Mouse (Mus musculus): ENCODE data around the gene Ptpra.
A peak's percentile ranks its signal among the peaks of the same experiment; 100 is the strongest.
"Not testable (repeated sequence)": the region's sequence is repeated elsewhere in the genome, so short reads cannot be mapped to it uniquely, and the experiment has no call there.

The Ptpra gene

DNA sequence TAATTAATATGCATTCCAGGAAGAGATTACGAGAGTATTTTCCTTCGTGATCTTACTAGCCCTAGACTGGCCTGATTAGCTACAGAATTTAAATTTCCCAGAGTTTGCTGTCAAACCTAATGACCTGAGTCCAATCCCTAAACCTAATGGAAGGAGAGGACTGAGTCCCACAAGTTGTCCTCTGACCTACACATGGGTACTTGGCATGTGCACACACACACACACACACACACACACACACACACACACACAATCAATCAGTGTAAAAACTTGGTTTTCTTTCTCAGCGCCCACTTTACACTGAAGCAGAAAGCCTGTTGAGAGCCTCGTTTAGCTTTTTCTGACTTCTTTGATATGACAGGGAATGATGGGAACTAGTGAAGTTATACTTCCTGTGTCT is 41.1 kb downstream of the Ptpra start:
- DNase-seq: no peak

DNA sequence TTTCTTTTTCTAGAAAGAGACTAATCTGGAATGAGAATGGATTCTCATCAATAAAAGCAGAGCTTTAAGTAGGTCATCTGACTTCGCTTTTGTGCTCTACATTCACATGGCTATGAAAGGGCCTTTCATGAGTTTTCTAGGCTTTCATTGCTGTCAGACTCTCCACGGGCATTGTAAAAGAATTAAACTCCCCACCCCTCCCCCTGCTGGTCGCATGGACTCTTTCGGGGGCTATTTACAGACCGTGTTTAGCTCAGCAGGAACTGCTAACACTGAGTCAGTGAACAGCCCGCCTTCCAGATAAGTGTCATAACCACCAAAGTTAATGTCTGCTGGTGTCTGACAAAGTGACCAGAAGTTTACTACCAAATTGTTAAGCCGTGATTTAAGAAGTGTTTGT is 41.5 kb downstream of the Ptpra start:
- peak; percentile 30 for DNase-seq

DNA sequence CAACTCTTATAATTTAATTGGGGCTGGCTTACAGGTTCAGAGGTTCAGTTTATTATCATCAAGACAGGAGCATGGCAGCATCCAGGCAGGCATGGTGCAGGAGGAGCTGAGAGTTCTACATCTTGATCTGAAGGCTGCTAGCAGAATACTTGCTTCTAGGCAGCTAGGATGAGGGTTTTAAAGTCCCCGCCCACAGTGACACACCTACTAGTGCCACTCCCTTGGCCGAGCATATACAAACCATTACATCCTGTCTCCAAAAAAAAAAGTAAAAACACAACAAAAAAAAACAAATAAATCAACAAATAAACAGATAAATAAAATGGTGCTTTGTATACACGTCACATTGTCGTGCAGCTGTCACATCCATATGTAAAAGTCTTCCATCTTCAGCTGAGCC is 45.0 kb downstream of the Ptpra start:
- not testable (repeated sequence) for DNase-seq

DNA sequence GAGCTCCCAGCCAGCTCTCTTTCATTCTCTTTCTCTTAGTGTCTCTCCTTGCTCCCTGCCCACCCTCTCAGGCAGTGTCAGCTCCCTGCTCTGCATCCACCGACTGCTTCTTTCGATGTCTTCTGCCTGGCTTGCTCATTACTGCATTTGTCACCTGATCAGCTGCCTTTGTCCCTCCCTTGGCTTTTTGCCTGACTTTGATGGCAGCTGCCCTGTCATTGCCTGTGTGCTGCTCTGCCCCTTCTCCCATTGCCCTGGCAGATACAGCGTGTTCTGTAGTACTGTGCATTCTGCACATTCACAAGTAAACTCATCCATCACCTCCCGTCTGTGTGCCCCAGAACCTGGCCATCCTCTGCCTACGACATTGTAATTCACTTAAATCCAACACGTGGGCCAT is 46.0 kb downstream of the Ptpra start:
- no peak for DNase-seq

DNA sequence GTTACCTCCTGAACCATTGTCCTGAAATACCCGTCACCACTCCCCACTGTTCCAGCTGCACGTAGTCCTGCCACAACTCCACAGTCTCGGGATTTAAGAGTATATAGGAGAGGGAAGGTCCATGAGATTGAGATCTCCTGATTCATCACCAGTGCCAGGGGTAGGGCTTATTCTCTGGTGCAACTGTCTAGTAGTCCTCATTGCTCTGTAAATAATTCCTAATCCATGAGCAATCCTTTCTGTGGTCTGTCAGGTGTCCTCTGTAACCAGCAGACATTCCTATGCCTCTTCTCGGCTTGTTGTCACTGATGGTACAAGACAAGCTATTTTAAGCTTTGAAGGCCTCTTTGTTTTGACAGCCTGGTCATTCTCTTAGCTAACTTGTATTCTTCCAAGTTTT is 46.9 kb downstream of the Ptpra start:
- no peak for DNase-seq

DNA sequence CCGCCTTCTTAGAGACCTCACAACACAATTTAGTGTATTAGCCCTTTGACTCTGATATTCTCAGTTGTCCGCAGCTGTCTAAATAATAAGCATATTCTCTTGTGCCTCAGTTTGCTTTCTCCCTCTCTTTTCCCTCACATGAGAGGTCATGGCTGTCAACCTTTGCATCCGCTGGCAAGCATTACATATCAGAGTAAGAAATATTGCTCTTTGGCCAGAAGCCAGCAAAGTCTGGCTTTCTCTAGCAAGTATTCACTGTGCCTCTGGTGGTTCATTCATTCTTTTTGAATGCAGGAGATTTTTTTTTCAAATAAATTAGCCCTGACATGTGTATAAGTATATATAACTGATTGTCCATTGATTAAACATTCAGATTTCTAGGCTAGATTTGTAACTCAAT is 49.5 kb downstream of the Ptpra start:
- DNase-seq: no peak

DNA sequence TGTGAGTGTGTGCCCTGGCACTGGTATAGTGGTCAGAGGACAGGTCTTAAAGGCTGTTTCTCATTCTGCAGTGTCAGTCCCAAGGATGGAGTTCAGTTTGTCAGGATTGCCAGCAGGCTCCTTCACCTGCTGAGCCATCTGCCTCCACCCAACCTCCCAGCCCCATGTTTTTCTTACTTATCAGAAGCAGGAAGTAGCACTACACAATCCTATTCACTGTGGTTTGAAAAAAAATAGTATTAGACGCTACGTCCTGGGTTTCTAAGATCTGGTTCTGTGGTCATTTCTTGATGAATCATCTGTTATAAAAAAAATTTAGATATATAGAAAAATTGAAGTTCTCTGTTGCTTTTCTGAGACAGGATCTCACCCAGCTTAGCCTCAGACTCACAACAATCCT is 51.5 kb downstream of the Ptpra start:
- DNase-seq: no peak

DNA sequence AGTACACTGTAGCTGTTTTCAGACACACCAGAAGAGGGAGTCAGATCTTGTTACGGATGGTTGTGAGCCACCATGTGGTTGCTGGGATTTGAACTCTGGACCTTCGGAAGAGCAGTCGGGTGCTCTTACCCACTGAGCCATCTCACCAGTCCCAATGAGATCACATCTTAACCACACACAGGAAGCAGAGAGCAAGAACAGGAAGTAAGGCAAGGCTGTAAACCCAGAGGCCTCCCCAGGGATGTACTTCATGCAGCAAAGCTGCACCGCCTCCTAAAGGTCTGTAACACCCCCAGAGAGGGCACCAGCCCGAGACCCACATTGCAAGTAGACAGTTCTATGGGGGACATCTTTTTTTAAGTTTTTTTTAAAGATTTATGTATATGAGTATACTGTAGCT is 61.5 kb downstream of the Ptpra start:
- DNase-seq: not testable (repeated sequence)

DNA sequence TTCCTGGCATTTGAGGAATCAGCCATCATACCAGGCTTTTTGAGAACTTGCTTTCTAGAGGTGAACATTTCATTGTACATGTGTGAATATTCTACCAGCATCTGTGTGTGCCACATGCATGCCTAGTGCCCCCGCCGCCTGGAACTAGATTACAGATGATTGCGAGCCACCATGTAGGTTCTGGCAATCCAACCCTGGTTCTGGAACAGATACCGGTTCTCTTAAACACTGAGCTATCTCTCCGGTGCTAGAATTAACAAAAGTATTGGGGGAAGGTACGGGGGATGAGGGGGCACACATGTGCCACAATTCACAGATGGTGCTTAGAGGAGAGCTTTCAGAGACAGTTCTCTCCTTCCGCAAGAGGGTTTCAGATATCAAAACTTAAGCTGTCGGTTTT is 63.8 kb downstream of the Ptpra start:
- no peak for DNase-seq

DNA sequence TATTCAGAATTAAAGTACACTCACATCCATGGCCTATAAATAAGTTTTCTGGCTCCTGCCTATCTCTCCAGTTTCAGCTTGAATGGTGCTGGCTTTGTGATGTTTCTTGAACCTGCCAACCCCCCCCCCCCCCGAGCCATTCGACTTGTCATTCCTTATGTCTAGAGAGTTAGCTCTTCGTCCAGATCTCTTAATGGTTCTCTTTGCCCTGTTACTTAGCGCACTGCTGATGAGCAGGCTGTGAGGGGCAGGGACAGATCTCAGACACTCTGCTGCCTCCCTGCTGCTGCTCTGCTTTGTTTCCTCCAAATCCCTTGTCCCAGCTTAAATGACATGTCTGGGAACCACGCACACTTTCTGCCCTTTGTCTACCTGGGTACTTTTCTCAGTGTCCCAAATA is 65.7 kb downstream of the Ptpra start:
- no peak for DNase-seq

DNA sequence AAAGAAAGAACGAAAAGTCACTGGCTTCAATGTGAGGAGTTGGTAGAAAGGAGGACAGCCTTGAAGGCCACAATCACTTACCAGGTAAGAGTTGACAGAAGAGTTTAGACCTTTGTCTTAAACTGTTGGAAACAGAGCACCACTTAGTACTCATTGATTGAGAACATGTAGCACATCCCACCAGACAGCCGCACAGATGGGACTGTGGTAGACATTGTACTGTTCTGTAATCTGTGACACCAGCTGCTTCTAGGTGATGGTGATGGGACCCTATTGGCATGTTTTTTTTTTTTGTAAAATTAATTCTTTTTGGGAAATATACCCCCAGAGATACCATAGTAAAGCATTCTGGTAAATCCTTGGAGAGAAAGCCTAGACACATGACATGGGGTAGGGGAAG is 71.8 kb downstream of the Ptpra start:
- no peak for DNase-seq

DNA sequence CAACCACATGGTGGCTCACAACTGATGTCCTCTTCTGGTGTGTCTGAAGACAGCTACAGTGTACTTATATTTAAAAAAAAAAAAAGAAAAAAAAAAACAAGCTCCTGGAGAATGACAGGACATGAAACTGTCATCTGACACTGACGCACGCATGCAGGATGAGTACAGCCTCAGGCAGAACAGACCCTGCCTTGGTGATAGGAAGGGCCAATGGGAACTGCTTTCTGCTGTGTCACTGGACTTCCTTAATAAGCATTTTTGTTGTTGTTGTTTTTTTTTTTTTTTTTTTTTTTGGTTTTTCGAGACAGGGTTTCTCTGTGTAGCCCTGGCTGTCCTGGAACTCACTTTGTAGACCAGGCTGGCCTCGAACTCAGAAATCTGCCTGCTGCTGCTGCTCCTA is 75.4 kb downstream of the Ptpra start:
- not testable (repeated sequence) for DNase-seq

DNA sequence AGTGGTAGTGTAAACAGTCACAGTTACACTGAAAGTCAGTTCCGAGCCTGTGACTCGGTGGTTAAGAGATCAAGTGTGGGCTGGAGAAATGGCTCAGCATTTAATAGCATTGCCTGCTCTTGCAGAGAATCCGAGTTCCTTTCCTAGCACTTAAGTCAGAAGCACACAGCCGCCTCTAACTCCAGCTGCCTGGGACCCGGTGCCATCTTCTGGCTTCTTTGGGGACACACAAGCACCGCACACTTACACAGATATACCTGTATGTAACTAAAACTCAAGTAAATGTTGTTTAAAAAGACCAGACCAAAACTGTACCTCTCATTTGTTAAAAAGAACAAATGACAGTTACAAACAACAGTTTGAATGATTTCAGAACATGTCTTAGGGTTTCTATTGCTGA is 78.4 kb downstream of the Ptpra start:
- no peak for DNase-seq

DNA sequence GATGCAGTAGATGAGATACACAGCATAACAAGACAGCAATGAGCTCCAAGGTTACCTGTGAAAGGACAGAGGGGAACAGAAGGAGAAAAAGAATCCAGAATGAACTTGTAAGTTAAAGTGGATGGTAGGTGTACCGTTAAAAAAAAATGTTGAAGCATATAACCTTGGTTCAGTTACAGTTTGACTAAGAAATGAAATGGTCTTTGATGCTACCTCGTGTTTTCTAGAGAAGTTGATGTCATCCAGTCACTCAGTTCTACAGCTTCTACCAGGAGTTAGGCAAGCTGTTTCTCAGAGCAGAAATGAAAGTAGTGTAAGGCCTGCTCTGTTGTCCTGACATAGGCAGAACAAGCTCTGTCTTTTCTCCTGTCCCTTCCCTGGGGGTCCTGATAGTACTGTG is 79.2 kb downstream of the Ptpra start:
- DNase-seq: no peak

DNA sequence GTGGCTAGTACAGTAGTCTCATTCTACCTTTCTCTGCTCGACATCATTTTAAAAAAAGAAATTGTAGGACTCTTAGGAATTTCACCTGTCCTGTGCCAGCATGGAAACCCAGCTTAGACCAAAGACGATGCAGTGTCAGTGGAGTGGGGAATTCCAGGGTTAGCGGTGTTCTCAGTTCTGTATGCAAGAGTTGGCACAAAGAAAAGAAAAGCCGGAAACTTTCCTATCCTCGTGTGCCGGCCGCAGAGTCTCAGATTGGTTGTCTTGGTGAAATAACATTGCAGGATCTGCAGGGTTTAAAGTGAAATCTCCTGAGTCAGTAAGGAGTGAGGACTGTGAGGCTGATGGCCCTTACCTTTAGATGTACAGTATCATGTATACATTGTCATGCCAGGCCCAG is 79.8 kb downstream of the Ptpra start:
- no peak for DNase-seq

DNA sequence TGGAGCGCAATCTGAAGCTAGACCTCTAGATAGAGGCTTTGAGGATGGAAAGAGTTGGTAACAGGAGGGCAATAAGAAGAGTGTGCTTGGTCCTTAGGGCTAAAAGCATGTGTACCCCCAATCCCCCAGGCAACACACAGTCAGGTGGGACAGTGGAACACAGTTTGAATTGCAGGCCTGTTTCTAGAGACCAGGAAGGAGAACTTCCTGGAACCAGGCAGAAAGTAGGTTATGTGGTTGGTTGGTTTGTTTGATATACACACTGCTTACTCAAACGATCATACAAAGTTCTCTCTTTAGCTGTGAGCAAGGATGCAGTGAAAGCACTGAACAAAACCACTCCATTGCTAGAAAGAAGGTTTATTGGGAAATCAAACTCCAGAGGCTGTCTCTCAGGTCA is 82.1 kb downstream of the Ptpra start:
- peak; percentile 52 for DNase-seq

DNA sequence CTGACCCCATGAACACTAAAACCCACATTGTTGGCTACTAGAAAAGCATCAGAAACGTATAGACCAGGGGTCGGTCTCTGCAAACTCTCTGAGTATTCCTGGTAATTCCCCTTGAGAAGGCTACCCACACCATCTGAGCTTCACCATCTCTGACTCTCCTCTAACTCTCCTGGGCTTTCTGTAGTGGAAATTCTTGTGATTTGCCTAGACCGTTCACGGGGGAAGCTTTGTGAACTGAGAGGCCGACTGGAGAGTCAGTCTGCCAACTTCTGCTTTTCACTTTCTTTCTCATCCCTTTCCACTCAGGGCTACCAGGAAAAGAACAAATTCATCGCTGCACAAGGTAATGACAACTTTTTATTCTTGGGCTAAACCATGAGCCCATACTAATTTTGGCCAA is 84.9 kb downstream of the Ptpra start:
- no peak for DNase-seq

DNA sequence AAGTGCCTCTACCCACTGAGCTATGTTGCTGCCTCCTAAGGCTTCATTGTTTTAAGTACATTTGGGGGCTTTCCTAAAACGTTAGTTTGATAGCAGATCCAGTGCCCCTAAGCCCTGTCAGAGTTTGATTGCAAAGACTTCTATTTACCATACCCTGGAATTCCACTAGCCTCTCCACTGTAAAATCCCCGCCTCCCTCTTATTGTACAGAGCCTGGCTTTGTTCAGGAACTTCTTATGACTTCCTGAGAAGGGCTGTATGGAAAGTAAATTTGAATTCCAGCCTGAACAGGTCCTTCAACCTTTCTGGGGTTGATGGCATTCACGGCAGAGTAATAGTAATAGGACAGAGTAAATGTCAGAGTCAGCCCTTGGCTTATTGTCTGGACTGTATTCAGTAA is 86.8 kb downstream of the Ptpra start:
- no peak for DNase-seq

DNA sequence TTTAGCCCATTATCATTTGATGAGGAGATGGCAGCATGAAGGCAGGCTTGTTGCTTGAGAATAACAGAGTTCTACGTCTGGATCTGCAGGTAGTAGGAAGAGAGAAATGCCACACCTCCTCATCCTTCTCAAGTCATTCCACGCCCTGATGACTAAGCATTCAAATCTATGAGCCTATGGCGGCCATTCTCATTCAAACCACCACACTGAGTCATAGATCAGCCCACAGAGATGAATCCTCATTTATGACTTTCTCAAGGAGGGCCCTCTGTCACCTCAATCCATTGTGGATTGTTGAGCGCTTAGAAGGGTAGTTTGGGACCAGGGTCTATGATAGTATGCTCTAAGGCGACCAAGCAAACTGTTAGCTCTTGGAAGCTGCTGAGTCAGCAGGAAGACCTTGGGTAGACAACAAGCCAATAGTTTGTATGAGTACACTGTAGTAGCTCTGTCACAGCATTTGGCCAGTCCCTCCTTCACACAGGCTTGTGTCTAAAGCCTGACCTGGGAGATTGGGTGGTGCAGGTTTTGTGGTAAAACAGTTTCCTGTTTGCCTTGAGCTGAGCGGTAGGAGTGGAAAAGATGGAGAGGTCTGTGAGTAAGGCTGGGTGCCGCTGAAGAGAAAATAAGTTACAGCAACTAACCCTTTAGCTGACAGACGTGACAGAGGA is 88.9 kb downstream of the Ptpra start:
- DNase-seq: peak; percentile 53

DNA sequence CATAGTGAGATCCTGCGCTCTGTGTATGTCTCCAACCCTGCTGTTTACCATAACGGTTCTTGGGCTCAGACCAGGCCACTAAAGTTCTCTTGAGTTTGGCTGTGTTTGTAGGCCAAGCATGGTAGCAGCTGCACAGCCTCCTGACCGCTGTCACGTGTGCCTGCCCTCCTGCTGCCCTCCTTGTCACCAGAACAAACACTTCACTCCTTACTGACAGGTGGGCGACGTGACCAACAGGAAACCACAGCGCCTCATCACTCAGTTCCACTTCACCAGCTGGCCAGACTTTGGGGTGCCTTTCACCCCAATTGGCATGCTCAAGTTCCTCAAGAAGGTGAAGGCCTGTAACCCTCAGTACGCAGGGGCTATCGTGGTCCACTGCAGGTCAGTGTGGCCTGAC is 90.2 kb downstream of the Ptpra start:
- peak; percentile 76 for DNase-seq

DNA sequence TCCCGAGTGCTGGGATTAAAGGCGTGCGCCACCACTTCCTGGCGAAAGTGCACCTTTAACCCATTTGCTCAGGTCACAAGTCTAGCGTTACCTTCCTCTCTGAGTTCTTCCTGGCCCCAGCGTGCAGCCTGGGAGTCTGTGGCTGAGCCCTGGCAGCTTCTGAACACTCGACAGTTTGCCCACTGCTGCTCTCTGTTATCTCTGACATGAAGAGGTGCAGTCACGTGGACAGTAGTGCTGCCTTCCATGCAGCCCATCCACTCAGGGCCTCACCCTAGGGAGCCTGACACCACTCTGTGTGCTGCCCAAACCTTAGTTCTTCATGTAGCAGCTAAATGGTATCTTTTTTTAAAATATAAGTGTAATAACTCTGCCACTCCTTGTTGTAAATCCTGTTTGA is 96.9 kb downstream of the Ptpra start:
- no peak for DNase-seq

DNA sequence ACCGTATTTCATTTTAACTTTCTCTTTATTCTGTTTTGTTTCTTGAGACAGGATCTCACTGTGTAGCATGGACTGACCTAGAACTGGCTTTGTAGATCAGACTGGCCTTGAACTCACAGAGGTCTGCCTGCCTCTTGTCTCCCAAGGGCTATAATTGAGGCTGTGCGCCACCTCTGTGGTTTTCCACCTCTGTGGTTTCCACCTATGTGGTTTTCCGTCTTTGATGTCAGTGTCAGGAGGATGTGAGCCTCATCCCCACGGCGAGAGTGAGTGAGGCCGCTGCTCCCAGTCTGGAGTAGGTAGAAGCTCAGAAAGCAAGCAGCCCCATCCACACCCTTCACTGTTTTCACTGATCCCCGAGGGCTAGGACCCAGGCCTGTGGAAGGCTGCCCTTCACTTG is 104.8 kb downstream of the Ptpra start:
- DNase-seq: peak; percentile 41

DNA sequence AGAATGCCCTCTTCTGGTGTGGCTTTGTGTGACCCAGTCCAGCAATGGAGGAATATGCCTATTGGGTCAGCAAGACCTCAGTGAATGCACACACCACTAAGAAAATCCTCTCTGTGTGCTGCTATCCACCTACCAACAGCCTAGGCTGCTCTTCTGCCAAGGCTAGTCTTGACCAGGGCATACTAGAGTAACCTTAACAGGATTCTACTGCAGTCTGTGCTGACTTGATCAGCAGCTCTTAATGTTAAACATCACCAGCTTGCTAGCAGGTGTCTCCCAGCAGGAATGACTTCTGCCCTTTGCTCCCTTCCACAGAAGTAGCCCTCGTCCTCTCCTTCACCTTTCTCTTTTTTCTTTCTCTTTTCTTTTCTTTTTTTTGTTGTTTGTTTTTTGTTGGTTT is 106.2 kb downstream of the Ptpra start:
- no peak for DNase-seq

DNA sequence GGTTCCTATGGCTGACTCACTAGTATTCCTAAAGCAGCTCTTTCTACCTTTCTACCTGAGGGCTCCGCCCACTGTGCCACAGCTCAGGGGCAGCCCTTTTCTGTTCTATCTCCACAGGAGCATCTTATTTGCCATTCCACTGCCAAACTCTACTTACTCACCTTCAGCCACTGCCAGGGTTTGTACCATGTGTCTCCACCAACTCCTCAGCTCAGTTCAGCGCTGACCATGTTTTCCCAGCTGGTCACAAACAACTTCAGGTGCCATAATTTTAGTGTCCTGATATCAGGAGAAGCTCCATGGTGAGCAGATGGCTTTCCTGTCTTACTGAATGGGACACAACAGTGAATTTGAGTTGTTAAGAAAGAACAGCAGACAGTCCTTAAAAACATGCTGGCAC is 107.4 kb downstream of the Ptpra start:
- no peak for DNase-seq

DNA sequence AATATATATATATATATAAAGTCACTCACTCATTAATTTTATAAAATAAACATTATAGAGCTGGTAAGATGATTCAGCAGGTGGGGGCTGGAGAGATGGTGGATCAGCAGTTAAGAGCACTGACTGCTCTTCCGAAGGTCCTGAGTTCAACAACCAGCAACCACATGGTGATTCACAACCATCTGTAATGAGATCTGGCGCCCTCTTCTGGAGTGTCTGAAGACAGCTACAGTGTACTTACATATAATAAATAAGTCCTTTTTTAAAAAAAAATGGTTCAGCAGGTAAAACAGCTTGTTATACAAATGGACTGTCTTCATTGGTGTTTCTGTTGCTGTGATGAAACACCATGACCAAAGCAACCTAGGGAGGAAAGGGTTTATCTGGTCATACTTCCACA is 107.9 kb downstream of the Ptpra start:
- no peak for DNase-seq
